Mouse (Mus musculus): ENCODE data around the gene Sept4. TPM values are rescaled to one million over a fixed set of nuclear protein-coding genes. Genes with fewer than 3 reads are reported as not detected.

The Sept4 gene
- polyA plus RNA-seq, 1 experiment = 1.4 TPM

DNA sequence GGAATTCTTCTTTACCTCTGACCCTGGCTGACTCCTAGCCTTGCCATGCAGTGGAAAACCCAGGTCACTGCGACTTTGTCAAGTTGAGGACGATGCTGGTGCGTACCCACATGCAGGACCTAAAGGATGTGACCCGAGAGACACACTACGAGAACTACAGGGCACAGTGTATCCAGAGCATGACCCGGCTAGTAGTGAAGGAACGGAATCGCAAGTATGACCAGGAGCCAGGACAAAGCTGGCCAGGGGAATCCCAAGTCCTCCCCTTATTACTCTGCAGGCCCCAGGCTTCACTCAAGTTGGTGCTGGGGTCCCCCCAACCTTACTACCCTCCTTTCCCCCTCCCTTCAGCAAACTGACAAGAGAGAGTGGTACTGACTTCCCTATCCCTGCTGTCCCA is 20.9 kb downstream of the Sept4 start:
- no peak for TF ChIP-seq GATA1 (IDR thresholded peaks at IDR 0.05; ENCODE audit: low read length)

DNA sequence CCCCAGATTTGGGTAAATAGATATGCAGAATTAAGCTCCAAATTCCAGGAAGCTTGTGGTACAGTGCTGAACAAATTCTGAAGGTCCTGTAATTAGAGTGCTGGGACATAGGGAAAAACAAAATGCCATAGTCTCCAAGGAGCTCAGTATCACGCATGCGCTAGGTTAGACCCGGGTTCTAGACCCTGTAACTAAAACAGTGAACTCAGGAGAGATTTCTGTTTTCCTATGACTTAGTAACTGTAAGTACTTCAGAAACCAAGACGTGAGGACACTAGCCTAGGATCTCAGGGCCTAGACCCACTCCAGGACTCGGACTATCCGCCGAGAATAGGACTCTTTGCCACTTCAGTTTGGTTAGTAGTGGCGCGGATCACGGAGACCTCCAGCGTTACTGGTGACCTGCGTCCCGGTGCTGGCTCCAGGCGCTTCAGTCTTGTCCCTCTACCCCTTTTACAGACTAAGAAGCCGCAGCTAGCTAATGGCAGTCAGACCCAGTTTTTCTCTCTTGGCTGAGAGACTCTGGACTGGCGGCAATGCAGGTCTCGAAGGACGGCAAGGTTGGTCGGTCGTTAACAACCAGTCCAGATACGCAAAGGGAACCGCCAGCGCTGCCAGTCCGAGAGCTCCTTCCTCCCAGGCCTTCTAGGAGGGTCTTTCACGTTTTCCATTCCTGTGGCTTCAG is 22.3 kb downstream of the Sept4 start:
- no peak for TF ChIP-seq GATA1 (IDR thresholded peaks at IDR 0.05; ENCODE audit: low read length)

DNA sequence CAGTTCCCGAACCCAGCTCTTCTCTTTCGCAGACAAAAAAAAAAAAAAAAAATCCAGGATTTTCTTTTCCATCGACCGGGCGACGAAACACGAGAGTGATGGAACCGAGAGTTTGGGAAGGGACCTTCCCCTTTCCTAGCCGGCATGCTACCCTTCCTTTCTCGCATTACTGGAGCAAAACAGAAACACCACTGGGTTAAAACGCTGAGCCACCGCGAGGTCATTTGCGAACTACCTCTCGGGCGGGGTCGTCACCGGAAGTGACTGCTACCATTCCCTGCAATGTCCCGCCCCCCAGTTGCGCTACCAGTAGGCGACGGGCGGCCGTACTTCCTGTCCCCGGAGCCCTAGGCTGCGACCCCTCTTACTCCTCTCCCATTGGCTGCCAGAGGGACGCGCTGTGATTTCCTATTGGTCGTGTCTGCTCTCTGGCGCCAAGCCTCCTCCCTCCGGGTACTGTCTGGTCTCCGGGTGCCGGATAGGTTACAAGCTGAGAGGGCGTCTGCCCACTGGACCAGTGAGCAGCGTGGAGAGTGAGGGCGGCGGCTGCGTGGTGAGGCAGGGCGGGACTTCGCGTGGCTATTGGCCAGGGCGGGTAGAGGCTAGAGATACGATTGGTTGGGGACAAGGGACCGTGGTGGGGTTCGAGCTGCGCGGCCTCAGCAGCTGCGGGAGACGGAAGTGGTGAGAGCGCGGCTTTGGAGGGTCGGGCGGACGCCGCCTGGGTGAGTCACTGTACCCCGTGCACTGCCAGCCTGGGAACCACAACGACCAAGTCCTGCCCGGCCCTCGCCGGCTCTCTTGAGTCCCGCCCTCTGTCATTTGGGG is 23.0 kb downstream of the Sept4 start, which contains the start of gene Mtmr4:
Gene Mtmr4 (plus strand): TSS at position 637 of the 828 bp plus-strand sequence.
- TF ChIP-seq GATA1 (IDR thresholded peaks at IDR 0.05; ENCODE audit: low read length) = no peak

DNA sequence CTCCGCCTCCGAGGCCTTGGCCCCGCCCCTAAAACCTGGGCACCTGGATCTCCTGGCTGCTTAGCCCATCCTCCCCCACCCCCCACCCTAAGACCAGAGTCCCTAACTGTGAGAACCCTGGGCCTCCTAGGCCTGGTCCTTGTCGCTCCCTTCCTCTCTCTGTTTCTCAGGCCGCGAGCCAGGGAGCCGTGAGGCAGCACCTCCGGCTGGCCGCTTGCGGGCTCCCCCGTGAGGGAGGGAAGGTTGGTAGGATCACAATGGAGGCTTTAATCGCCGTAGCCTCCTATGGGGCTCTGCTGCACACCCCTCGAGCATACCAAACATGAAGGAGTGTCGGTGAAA is 23.6 kb downstream of the Sept4 start:
- no peak for TF ChIP-seq GATA1 (IDR thresholded peaks at IDR 0.05; ENCODE audit: low read length)

DNA sequence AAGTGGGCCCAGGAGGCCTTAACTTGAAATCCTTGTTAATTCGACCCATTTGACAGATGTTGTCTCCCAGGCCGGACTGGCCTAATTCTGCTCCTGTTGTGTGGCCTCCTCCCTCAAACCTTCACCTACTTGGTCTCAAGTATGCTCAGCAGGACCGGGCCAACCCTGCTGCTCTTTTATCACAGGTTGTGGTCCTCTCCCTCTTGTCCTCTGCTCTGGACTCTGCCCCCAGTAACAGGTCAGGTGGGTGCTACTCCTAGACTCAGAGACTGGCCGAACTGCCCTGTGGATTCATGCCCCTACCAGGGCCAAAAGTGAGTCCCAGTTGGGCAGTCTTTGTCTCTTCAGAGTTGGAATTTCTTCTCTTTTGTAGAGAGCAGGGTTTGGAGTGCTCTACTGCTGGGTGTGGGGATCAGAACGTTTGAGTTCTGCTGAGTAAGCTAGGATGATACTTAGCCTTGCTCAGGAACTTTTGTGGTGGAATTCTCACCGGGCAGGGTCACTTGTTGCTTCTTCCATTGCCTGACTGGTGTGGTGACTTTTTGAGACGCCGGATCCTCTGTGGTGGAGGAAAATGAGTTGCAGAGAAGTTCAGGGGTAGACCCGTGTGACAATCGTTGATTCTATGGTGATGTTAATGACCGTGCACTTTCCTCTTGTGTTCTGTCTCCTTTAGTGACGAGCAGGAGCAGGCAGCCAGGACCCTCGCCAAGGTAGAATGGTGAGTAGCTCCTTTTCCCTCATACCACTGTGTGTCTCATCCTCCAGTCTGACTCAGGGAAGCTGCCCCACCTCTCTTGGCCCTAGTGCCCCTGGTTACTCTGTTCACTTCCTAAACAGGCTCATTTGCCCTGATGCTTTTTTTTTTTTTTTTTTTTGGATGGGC is 24.3 kb downstream of the Sept4 start:
- no peak for TF ChIP-seq GATA1 (IDR thresholded peaks at IDR 0.05; ENCODE audit: low read length)

DNA sequence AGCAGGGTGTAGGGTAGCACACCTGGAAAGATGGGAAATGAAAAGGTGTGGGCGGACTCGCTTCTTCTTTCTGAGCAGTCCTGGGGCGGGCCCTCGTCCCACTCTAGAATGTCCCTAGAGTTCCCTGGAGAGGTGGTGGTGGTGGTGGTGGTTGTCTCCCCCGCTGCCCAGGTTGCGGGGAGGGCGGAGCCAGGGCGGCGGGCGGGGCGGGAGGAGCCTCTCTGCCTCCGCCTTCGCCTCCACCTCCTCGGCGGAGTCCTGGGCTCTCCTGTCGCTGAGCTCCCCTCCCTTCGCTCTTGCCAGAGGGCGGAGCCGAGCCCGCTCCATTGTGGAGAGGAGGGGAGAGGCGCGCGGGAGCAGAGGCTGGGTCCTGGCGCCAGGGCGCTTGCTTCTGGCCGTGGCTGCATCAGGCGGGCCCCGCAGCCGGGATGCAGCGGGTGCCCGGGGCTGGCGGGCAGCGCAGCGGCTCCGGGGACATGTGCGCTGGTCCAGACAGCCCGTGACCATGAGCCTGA is 26.7 kb downstream of the Sept4 start:
- TF ChIP-seq GATA1 (IDR thresholded peaks at IDR 0.05; ENCODE audit: low read length) = no peak

DNA sequence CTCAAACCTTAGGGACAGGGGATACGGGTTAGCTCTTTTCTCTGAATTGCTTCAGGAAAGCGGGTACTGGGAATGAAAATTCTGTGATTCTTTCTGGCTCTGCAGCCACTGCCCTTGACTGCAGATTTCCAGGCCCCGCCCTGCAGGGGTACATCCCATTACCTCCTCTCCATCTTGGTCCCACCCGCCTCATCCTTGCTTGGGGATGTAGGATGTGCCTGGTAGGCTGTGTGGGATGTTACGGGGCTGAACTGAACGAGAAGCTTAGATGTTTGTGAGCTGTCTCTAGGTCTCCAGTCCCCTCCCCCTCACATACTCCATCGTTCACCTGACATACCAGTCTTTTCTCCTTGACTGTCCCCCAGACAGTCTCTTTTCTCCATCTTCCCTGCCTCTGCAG is 27.3 kb downstream of the Sept4 start:
- no peak for TF ChIP-seq GATA1 (IDR thresholded peaks at IDR 0.05; ENCODE audit: low read length)

DNA sequence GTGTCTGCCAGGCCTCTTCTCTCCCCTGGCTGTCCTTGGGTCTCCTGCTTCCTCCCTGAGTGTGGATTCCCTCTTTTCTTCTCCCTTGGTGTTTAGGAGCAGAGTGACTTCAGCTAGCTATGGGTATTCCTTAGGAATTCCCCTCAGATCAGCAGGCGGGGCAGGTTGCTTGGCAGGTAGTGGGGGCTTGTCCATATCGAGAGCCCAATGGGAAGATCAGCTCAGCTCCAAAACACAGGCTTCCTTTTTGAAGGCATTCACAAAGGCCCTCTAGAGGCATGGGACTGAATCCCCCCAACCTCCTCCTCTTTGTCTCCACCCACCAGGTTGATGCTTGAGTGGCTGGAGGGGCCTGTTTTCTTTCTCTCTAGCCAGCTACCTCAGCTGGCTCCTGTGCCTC is 27.8 kb downstream of the Sept4 start:
- TF ChIP-seq GATA1 (IDR thresholded peaks at IDR 0.05; ENCODE audit: low read length) = no peak

DNA sequence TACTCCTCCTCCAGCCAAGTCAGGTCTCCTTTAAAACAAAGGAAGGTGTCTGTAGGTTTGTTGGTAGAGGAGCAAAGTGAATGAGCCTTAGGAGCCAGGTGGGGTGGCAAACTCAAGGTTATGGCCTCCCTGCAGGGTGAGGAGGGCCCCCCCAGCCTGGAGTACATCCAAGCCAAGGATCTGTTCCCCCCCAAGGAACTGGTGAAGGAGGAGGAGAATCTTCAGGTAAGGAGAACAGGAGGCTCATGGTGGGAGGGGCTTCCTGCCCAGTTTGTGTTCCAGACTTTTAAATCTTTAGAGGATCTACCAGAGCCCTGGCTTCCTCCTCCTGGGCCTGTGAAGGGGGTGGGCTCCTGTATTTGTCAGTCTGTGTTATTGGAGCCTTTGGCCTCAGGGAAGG is 28.4 kb downstream of the Sept4 start:
- no peak for TF ChIP-seq GATA1 (IDR thresholded peaks at IDR 0.05; ENCODE audit: low read length)

DNA sequence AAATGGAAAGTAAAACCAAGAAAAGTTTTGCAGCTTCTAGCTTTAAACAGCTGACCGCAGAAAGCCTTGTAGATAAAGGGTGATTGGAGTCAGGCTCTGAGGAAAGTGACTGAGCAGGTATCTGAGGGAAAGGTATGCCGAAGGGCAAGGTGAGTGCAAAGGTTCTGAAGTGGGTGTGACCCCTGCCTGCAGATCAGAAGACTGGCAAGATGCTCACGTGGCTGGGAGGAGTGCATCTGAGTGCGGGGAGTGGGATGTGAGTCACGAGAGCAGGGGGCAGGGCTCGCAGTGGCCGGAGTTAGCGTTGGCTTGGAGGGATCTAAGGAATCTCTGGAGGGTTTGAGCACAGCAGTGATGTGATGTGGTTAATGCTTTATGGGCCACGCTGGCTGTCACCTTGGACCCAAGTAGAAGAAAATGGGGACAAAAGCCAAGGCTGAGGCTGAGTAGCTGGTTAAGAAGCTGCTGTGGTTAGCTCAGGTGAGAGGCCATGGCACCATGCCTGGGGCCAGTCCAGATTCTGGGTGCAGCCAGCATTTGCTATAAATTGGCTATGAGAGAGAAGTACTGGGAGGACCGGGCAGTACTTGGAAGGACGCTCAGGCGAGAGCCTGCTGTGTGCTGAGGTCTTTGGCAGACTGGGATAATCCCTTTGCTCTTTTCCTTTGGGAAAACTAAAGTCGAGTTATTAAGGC is 30.8 kb downstream of the Sept4 start:
- TF ChIP-seq GATA1 (IDR thresholded peaks at IDR 0.05; ENCODE audit: low read length) = no peak

DNA sequence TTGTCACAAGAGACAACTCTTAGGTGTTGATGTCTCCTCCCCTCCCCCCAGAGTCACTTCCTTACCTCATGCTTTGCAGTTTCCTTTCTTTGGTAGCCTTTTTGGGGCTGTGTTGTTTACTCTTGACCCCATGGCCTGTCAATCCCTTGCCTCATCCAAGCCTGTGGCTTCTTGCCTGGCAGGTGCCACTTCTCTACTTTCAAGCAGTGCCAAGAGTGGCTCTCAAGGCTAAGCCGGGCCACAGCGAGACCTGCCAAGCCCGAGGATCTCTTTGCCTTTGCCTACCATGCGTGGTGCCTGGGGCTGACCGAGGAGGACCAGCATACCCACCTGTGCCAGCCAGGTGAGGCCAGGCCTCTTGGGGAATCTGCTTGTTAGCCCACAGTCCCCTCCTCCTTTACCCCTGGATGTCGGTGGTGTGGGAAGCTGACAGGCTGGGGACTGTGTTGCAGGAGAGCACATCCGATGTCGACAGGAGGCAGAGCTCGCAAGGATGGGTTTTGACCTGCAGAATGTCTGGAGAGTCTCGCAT is 31.7 kb downstream of the Sept4 start:
- TF ChIP-seq GATA1 (IDR thresholded peaks at IDR 0.05; ENCODE audit: low read length) = no peak

DNA sequence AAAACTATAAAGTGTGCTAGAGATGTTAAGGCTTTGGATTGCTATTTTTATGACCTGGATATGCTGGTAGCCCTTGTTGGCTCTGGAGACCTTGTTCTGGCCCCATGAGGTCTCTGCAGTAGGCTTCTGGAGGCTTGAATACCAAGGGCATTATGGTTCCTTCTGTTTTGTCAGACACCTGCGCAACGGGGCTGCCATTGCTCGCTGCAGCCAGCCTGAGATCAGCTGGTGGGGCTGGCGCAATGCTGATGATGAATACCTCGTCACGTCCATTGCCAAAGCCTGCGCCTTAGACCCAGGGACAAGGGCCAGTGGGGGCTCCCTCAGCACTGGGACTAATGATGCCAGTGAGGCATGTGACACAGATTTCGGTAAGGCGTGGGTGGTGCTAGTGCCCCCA is 33.5 kb downstream of the Sept4 start:
- TF ChIP-seq GATA1 (IDR thresholded peaks at IDR 0.05; ENCODE audit: low read length) = no peak

DNA sequence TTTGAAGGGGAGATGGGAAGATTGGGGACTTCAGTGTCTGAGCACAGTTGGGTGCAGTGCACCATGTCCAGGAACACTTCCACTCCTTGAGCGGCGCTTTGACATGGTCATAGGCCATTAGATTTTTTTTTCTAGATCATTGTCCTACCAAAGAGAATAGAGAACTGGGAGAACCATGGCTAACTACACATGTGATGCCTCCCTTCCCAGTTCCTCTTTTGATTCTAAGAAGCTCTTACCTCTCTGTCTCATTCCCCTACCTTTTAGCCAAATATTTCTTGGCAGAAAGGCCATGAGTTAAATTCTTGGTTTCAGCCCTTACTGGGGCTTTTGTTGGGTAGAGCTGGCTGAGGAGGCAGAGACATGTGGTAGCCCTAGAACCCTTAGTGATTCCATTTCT is 34.9 kb downstream of the Sept4 start:
- TF ChIP-seq GATA1 (IDR thresholded peaks at IDR 0.05; ENCODE audit: low read length) = no peak

DNA sequence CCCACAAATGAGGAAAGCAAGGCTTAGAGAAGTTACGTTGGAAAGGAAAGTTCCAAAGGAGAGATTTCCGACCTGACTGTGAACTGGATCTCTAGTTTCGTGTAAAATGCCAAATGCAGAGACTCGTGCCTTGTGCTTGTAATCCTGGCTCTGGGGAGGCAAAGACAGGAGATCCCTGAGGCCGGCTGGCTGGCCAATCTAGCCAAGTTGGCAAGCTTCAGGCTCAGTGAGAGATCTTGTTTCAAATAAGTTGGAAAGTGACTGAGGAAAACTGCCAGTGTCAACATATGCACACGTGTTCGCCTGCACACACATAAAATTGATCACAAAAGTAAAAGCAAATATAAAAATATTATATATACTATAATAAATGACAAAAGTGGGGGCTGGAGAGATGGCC is 40.6 kb downstream of the Sept4 start:
- TF ChIP-seq GATA1 (IDR thresholded peaks at IDR 0.05; ENCODE audit: low read length) = no peak

DNA sequence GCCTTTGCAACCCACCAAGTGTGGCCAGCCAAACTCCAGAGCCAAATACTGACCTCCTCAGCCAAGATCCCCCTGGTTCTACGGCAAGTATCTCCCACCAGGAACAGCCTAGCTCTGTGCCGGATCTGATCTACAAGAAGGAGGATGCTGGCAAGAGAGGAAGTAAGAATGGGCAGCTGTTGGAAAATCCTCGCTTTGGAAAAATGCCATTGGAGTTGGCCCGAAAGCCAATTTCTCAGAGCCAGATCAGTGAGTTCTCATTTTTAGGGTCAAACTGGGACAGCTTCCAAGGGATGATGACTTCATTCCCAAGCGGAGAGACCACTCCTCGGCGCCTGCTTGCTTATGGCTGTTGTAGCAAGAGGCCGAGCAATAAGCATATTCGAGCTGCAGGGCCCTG is 42.8 kb downstream of the Sept4 start:
- TF ChIP-seq GATA1 (IDR thresholded peaks at IDR 0.05; ENCODE audit: low read length) = no peak
